Mouse (Mus musculus) natural killer cell, adult 2 months (primary cell): ENCODE data around the gene Atxn7l3b.

Experiments used
- DNase-seq, 2 experiments: peaks; one replicate each; pipeline ENCODE4 v3.0.0; 2022; ENCODE audit warnings: low spot score in 2 of 2

Atxn7l3b gene

GRCm38 (mm10) chr10:112876655-112877393 lies 52.0 kb downstream of the Atxn7l3b start:
- no peak for DNase-seq
